Comparison of ENCODE assay signal across 7 mouse cellular contexts in genomic region chr2:80579253-80579891, GRCm38 (mm10). TPM values are rescaled to one million over a fixed set of nuclear protein-coding genes. Genes with fewer than 3 reads are reported as not detected.
A peak's percentile ranks its signal among the peaks of the same experiment; 100 is the strongest.
DNase-seq lines count a peak whose midpoint lies in the region; ATAC-seq and TF ChIP-seq lines count a peak whose summit lies in the region.

No protein-coding gene starts in this region.

- no peaks in the 10 kb centered on the region for H3K27me3 ChIP-seq in forebrain, embryonic 16.5 days (replicated peaks; ENCODE audit: control insufficient read depth, insufficient read depth, low read length)
- H3K27me3 ChIP-seq in liver, embryonic 14.5 days (ENCODE audit: control insufficient read depth, insufficient read depth, low read length) = peaks cover 2% of the 10 kb centered on the region

- TF ChIP-seq CTCF in liver, embryonic 14.5 days (IDR thresholded peaks at IDR 0.05; ENCODE audit: low read depth) = no peak

- H3K4me1 ChIP-seq in forebrain, embryonic 16.5 days (replicated peaks; ENCODE audit: control insufficient read depth, insufficient read depth, low read length) = peaks cover 14% of the 10 kb centered on the region
- peaks cover 6 to 10% of the 10 kb centered on the region in 2 experiments; a peak in 3 of 4 replicates for H3K4me1 ChIP-seq in liver, embryonic 14.5 days (replicated peaks; ENCODE audit: control insufficient read depth in 2 of 2, insufficient read depth in 2 of 2, low read length in 1 of 2)

- no peak overlapping the region for H3K9ac ChIP-seq in forebrain, embryonic 16.5 days (replicated peaks; ENCODE audit: low read depth, low read length)
- peak overlapping the region; percentile 20; the same call in 1 of the 2 replicates for H3K9ac ChIP-seq in liver, embryonic 14.5 days (replicated peaks)

- 44% methylated on average over 6 of the region's 6 CpGs for WGBS in forebrain, embryonic 16.5 days
- WGBS in liver, embryonic 14.5 days (ENCODE audit: insufficient replicate concordance) = 14% methylated on average over 6 of the region's 6 CpGs

- H3K36me3 ChIP-seq in forebrain, embryonic 16.5 days (ENCODE audit: control insufficient read depth, insufficient read depth) = no peaks in the 10 kb centered on the region
- H3K36me3 ChIP-seq in liver, embryonic 14.5 days (replicated peaks; ENCODE audit: control insufficient read depth, insufficient read depth, low read depth) = no peaks in the 10 kb centered on the region

- H3K27ac ChIP-seq in forebrain, embryonic 16.5 days (ENCODE audit: low read length) = no peak overlapping the region
- no peak overlapping the region for H3K27ac ChIP-seq in liver, embryonic 14.5 days

- H3K9me3 ChIP-seq in forebrain, embryonic 16.5 days (ENCODE audit: control insufficient read depth, low read length) = peaks cover 3% of the 10 kb centered on the region; the same call in 1 of the 2 replicates
- H3K9me3 ChIP-seq in liver, embryonic 14.5 days (ENCODE audit: control insufficient read depth, low read length) = no peaks in the 10 kb centered on the region

- peak overlapping the region; percentile 26; the same call in 1 of the 2 replicates for H3K4me3 ChIP-seq in forebrain, embryonic 16.5 days (replicated peaks; ENCODE audit: low read length)
- peak overlapping the region; percentile 30 to 43; a peak in 3 of 4 replicates for H3K4me3 ChIP-seq in liver, embryonic 14.5 days (ENCODE audit: insufficient read depth in 1 of 2, low read depth in 2 of 2, low read length in 2 of 2)

- H3K4me2 ChIP-seq in forebrain, embryonic 16.5 days (ENCODE audit: low read length) = peak overlapping the region; percentile 51
- peak overlapping the region; percentile 78 for H3K4me2 ChIP-seq in liver, embryonic 14.5 days (ENCODE audit: low read depth)

- TF ChIP-seq EP300 in liver, embryonic 14.5 days (IDR thresholded peaks at IDR 0.05; ENCODE audit: low read depth) = no peak

- DNase-seq in spleen, postnatal 36 days (ENCODE audit: low spot score in 2 of 2) = peak; percentile 51 to 61
- no peak for DNase-seq in spleen, adult 18-20 months
- DNase-seq in liver, embryonic 14.5 days (ENCODE audit: low read depth in 3 of 3, low spot score in 3 of 3) = no peak
- DNase-seq in yolk sac, embryonic 10.5 days (ENCODE audit: low spot score) = no peak
- no peak for DNase-seq in thymus, postnatal 25 days
- DNase-seq in left cerebral cortex, adult 8-10 months (ENCODE audit: low spot score in 2 of 2) = no peak

- ATAC-seq in forebrain, embryonic 16.5 days = no peak
- no peak for ATAC-seq in liver, embryonic 14.5 days (ENCODE audit: insufficient read depth)

RNA-seq across cellular contexts. Expression of gene Nckap1, which starts 1.8 kb away (rescaled TPM):
- 103 and 108 TPM in 2 replicates for polyA plus RNA-seq in forebrain, embryonic 16.5 days (2015; fragmentation: Nextera tagmentation; extraction: Ambion mirVana)
- polyA plus RNA-seq in liver, embryonic 14.5 days (2012; rRNA removed) = 7.6 and 11.4 TPM in 2 replicates
- polyA plus RNA-seq in liver, embryonic 14.5 days (2014; fragmentation: Nextera tagmentation; extraction: Ambion mirVana) = 9.9 and 10.3 TPM in 2 replicates
- total RNA-seq in left cerebral cortex, adult 8-10 months (2022) = 100 to 1,000 TPM; 371 to 450 (median 413) TPM

RNA-seq across cellular contexts. Expression of gene Dusp19, which starts 37.5 kb away (rescaled TPM):
- polyA plus RNA-seq in forebrain, embryonic 16.5 days (2015; fragmentation: Nextera tagmentation; extraction: Ambion mirVana) = 16.3 and 16.5 TPM in 2 replicates
- 2.2 and 3.5 TPM in 2 replicates for polyA plus RNA-seq in liver, embryonic 14.5 days (2012; rRNA removed)
- polyA plus RNA-seq in liver, embryonic 14.5 days (2014; fragmentation: Nextera tagmentation; extraction: Ambion mirVana) = 6.1 and 6.3 TPM in 2 replicates
- total RNA-seq in left cerebral cortex, adult 8-10 months (2022) = 10 to 100 TPM; 18.2 to 23.2 (median 22.5) TPM

RNA-seq across cellular contexts. Expression of gene Nup35, which starts 37.7 kb away (rescaled TPM):
- 55.3 and 58.7 TPM in 2 replicates for polyA plus RNA-seq in forebrain, embryonic 16.5 days (2015; fragmentation: Nextera tagmentation; extraction: Ambion mirVana)
- 17.9 and 25.3 TPM in 2 replicates for polyA plus RNA-seq in liver, embryonic 14.5 days (2012; rRNA removed)
- polyA plus RNA-seq in liver, embryonic 14.5 days (2014; fragmentation: Nextera tagmentation; extraction: Ambion mirVana) = 31.9 TPM in 2 replicates
- 10 to 100 TPM; 13.6 to 17.2 (median 15.3) TPM for total RNA-seq in left cerebral cortex, adult 8-10 months (2022)

Comparison
In these comparisons a context has a peak if more than half of its experiments do, and no peak if none do; other contexts are left out.
1. DNase-seq: peak in spleen, postnatal 36 days (2 of 2); none in spleen, adult 18-20 months (0 of 2), liver, embryonic 14.5 days (0 of 3), yolk sac, embryonic 10.5 days (single experiment), thymus, postnatal 25 days (single experiment) and left cerebral cortex, adult 8-10 months (0 of 2).